Mouse (Mus musculus) kidney, postnatal 36 days (tissue): ENCODE results near the gene Proca1.

ENCODE experiments used
- DNase-seq, 2 experiments: peaks; one replicate each; pipeline ENCODE4 v3.0.0; 2021 to 2022; ENCODE audit warnings: mixed read lengths in 2 of 2

Proca1 gene

GRCm38 (mm10) chr11:78193113-78193512 lies at the start of gene Proca1:
Gene Proca1 (plus strand): TSS chr11:78193392.
- no peak for DNase-seq

GRCm38 (mm10) chr11:78143520-78143919 lies 49.7 kb upstream of the Proca1 start:
- DNase-seq, result no peak

- DNase-seq, result no peak
These were observed 47.0 kb upstream of the Proca1 start for GRCm38 (mm10) chr11:78146168-78146567.

GRCm38 (mm10) chr11:78146707-78147543 lies 46.3 kb upstream of the Proca1 start:
- DNase-seq, result no peak

- peak in 1 of 2 experiments; percentile 69 for DNase-seq
These were observed 42.0 kb upstream of the Proca1 start for GRCm38 (mm10) chr11:78151161-78151560.

GRCm38 (mm10) chr11:78152299-78153231 lies 40.6 kb upstream of the Proca1 start:
- peak; percentile 66 to 81 for DNase-seq

- no peak for DNase-seq
These were observed 39.4 kb upstream of the Proca1 start for GRCm38 (mm10) chr11:78153778-78154177.

- no peak for DNase-seq
These were observed 37.5 kb upstream of the Proca1 start for GRCm38 (mm10) chr11:78155674-78156073.

GRCm38 (mm10) chr11:78156156-78156699 lies 37.0 kb upstream of the Proca1 start:
- DNase-seq, result no peak

- DNase-seq, result peak; percentile 86 to 90
These were observed 34.1 kb upstream of the Proca1 start for GRCm38 (mm10) chr11:78159096-78159495.

- no peak for DNase-seq
These were observed 33.6 kb upstream of the Proca1 start for GRCm38 (mm10) chr11:78159557-78159956.

- no peak for DNase-seq
These were observed 33.0 kb upstream of the Proca1 start for GRCm38 (mm10) chr11:78160171-78160570.

- no peak for DNase-seq
These were observed 32.5 kb upstream of the Proca1 start for GRCm38 (mm10) chr11:78160675-78161074.

GRCm38 (mm10) chr11:78161169-78161568 lies 32.0 kb upstream of the Proca1 start:
- no peak for DNase-seq

- no peak for DNase-seq
These were observed 31.2 kb upstream of the Proca1 start for GRCm38 (mm10) chr11:78161968-78162367.

GRCm38 (mm10) chr11:78162504-78162903 lies 30.7 kb upstream of the Proca1 start:
- DNase-seq, result peak; percentile 59 to 70

GRCm38 (mm10) chr11:78163045-78163444 lies 30.1 kb upstream of the Proca1 start:
- no peak for DNase-seq

GRCm38 (mm10) chr11:78163681-78164603 lies 29.2 kb upstream of the Proca1 start:
- DNase-seq, result peak; percentile 77 to 80

- DNase-seq, result peak in 1 of 2 experiments; percentile 35
These were observed 28.6 kb upstream of the Proca1 start for GRCm38 (mm10) chr11:78164604-78164923.

GRCm38 (mm10) chr11:78164924-78165760 lies 28.1 kb upstream of the Proca1 start, which contains the start of gene Traf4:
Gene Traf4 (minus strand): TSS chr11:78165589.
- peak; percentile 91 to 96 for DNase-seq

GRCm38 (mm10) chr11:78165761-78166109 lies 27.5 kb upstream of the Proca1 start:
- peak; percentile 77 to 89 for DNase-seq
